Mouse (Mus musculus): ENCODE results near the gene Olfr1312.
"Not testable (repeated sequence)": the region's sequence is repeated elsewhere in the genome, so short reads cannot be mapped to it uniquely, and the experiment has no call there.

GRCm38 (mm10) chr2:112026971-112027370, 23.1 kb downstream of the Olfr1312 start:
- TF ChIP-seq POLR2A (IDR thresholded peaks at IDR 0.05; ENCODE audit: low read depth, low read length); CTCF (IDR thresholded peaks at IDR 0.05; ENCODE audit: borderline replicate concordance, insufficient read depth, low read length): not testable (repeated sequence)

Data from embryonic fibroblast, embryonic 13.5 days (primary cell).